Mouse (Mus musculus): Measurements from ENCODE around the gene Pank2. TPM values are rescaled to one million over a fixed set of nuclear protein-coding genes. Genes with fewer than 3 reads are reported as not detected.
A peak's percentile ranks its signal among the peaks of the same experiment; 100 is the strongest.
"Not testable (repeated sequence)": the region's sequence is repeated elsewhere in the genome, so short reads cannot be mapped to it uniquely, and the experiment has no call there.

The Pank2 gene
- polyA plus RNA-seq, 1 experiment from 2014 or later: 36.7 TPM

DNA sequence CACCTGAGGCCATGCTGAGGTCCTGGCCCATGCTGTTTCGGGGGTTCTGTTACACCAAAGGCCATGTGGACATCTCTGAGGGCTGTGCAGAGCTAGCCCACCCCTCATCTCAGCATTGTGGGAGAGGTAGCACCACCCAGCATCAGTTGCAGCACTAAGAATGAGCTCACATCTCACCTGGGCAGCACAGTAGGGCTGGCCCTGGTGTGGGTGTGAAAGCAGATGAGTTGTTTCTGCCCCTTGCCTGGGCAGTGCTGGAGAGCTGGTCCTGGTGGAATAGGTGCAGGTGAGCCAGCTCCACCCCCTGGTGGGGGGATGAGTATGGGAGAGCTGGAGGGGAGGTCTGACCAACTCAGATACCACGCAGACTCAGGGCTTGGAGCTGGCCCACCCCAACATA is 53.9 kb downstream of the Pank2 start:
- H3K4me1 ChIP-seq (replicated peaks; ENCODE audit: insufficient read depth, low read length): no peaks in the 10 kb centered on the region
- no peaks in the 10 kb centered on the region for H3K36me3 ChIP-seq (ENCODE audit: insufficient read depth, low read length)
- H3K27ac ChIP-seq: no peak overlapping the region
- WGBS: 89% methylated on average over 2 of the region's 2 CpGs
- H3K9ac ChIP-seq (ENCODE audit: low read depth, low read length): no peak overlapping the region
- ATAC-seq (replicated peaks; ENCODE audit: low FRiP score, low read depth) (no peak), DNase-seq (ENCODE audit: low spot score) (no peak)
- no peak for TF ChIP-seq CTCF (IDR thresholded peaks at IDR 0.05; ENCODE audit: low read depth)
- H3K4me3 ChIP-seq (replicated peaks; ENCODE audit: low read depth, low read length): no peak overlapping the region
- H3K4me2 ChIP-seq (ENCODE audit: low read length): no peak overlapping the region
- no peaks in the 10 kb centered on the region for H3K9me3 ChIP-seq (replicated peaks; ENCODE audit: low read length)
- no peaks in the 10 kb centered on the region for H3K27me3 ChIP-seq (ENCODE audit: insufficient read depth, low read length)

- H3K27ac ChIP-seq: no peak overlapping the region
These were observed 57.1 kb downstream of the Pank2 start for GRCm38 (mm10) chr2:131319401-131319800.

DNA sequence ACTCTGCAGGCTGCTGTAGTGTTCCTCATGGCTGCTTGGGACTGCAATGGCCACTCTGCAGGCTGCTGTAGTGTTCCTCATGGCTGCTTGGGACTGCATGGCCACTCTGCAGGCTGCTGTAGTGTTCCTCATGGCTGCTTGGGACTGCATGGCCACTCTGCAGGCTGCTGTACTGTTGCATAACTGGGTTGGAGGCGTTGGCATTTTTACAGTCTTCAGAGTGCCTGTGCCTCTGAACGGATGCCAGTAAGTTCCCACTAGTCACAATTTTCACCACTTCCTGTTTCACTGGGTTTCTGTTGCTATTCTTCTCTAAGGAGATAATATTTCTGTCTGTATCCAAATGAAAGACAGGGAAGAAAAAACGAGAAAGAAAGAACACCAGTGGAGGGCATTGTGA is 58.9 kb downstream of the Pank2 start:
- DNase-seq (ENCODE audit: low spot score): peak; percentile 28

More at GRCm38 (mm10) chr2:131319401-131319800, 57.1 kb downstream of the Pank2 start:
- no peak overlapping the region for H3K9ac ChIP-seq (ENCODE audit: low read depth, low read length)
- no peaks in the 10 kb centered on the region for H3K36me3 ChIP-seq (ENCODE audit: insufficient read depth, low read length)
- no peak for TF ChIP-seq CTCF (IDR thresholded peaks at IDR 0.05; ENCODE audit: low read depth)
- WGBS: 89% methylated on average over 6 of the region's 6 CpGs
- H3K4me3 ChIP-seq (replicated peaks; ENCODE audit: low read depth, low read length): no peak overlapping the region
- no peaks in the 10 kb centered on the region for H3K27me3 ChIP-seq (ENCODE audit: insufficient read depth, low read length)
- no peak overlapping the region for H3K4me2 ChIP-seq (ENCODE audit: low read length)
- H3K9me3 ChIP-seq (replicated peaks; ENCODE audit: low read length): no peaks in the 10 kb centered on the region
- DNase-seq (ENCODE audit: low spot score) (no peak), ATAC-seq (replicated peaks; ENCODE audit: low FRiP score, low read depth) (no peak)
- no peaks in the 10 kb centered on the region for H3K4me1 ChIP-seq (replicated peaks; ENCODE audit: insufficient read depth, low read length)

DNA sequence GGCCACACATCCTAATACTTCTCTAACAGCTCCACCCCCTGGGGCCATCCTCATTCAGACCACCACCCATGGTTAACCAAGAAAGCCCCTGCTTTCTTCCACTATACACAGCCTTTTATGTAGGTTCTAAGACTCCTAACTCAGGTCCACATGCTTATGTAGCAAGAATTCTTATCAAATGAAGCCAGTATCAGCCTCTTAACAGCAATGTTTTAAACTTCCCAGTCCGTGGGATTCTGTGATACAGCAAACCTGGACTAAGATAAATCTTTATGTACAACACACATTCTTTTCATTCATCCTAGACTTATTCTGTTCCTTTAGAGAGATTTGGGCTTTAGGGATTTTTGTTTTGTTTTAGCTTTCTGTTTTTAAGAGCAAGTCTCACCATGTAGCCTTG is 61.4 kb downstream of the Pank2 start:
- Histone ChIP-seq H3K36me3 (ENCODE audit: insufficient read depth, low read length) (no peaks in the 10 kb centered on the region), H3K4me1 (replicated peaks; ENCODE audit: insufficient read depth, low read length) (no peaks in the 10 kb centered on the region), H3K4me2 (ENCODE audit: low read length) (no peak overlapping the region), H3K9me3 (replicated peaks; ENCODE audit: low read length) (no peaks in the 10 kb centered on the region), H3K27me3 (ENCODE audit: insufficient read depth, low read length) (no peaks in the 10 kb centered on the region), H3K27ac (no peak overlapping the region), H3K4me3 (replicated peaks; ENCODE audit: low read depth, low read length) (no peak overlapping the region), H3K9ac (ENCODE audit: low read depth, low read length) (no peak overlapping the region)
- DNase-seq (ENCODE audit: low spot score) (no peak), ATAC-seq (replicated peaks; ENCODE audit: low FRiP score, low read depth) (no peak)
- 61% methylated on average over 1 of the region's 1 CpGs for WGBS
- no peak for TF ChIP-seq CTCF (IDR thresholded peaks at IDR 0.05; ENCODE audit: low read depth)

More for the DNA sequence above, 58.9 kb downstream of the Pank2 start:
- H3K36me3 ChIP-seq (ENCODE audit: insufficient read depth, low read length); H3K9me3 ChIP-seq (replicated peaks; ENCODE audit: low read length); H3K9ac ChIP-seq (ENCODE audit: low read depth, low read length); ATAC-seq (replicated peaks; ENCODE audit: low FRiP score, low read depth); H3K4me2 ChIP-seq (ENCODE audit: low read length); H3K27me3 ChIP-seq (ENCODE audit: insufficient read depth, low read length); H3K4me3 ChIP-seq (replicated peaks; ENCODE audit: low read depth, low read length); H3K27ac ChIP-seq; H3K4me1 ChIP-seq (replicated peaks; ENCODE audit: insufficient read depth, low read length): not testable (repeated sequence)
- WGBS: 33% methylated on average over 3 of the region's 3 CpGs

GRCm38 (mm10) chr2:131326044-131326443 is 63.7 kb downstream of the Pank2 start:
- Histone ChIP-seq H3K9ac (ENCODE audit: low read depth, low read length) (no peak overlapping the region), H3K36me3 (ENCODE audit: insufficient read depth, low read length) (no peaks in the 10 kb centered on the region), H3K4me1 (replicated peaks; ENCODE audit: insufficient read depth, low read length) (no peaks in the 10 kb centered on the region), H3K27me3 (ENCODE audit: insufficient read depth, low read length) (no peaks in the 10 kb centered on the region), H3K9me3 (replicated peaks; ENCODE audit: low read length) (no peaks in the 10 kb centered on the region), H3K27ac (no peak overlapping the region), H3K4me2 (ENCODE audit: low read length) (no peak overlapping the region), H3K4me3 (replicated peaks; ENCODE audit: low read depth, low read length) (no peak overlapping the region)
- no peak for TF ChIP-seq CTCF (IDR thresholded peaks at IDR 0.05; ENCODE audit: low read depth)
- no peak for DNase-seq (ENCODE audit: low spot score)
- 72% methylated on average over 3 of the region's 3 CpGs for WGBS
- no peak for ATAC-seq (replicated peaks; ENCODE audit: low FRiP score, low read depth)

DNA sequence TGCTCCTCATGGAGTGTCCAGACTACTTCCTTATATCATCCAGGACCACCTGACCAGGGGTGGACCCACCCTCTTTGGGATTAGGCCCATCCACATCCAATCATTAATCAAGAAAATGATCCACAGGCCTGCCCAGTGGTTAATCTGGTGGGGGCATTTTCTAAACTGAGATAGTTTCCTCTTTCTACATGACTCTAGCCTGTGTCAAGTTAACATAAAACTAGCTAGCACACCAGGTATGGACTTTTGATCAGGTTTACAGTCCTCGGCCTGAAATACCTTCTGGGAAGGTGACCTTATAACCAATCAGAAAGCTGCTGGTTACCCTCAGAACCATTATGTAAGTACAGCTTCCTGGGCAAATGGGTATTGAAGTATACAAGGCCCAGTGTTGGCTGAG is 66.7 kb downstream of the Pank2 start:
- Histone ChIP-seq H3K4me2 (ENCODE audit: low read length) (no peak overlapping the region), H3K27ac (no peak overlapping the region), H3K27me3 (ENCODE audit: insufficient read depth, low read length) (no peaks in the 10 kb centered on the region), H3K9ac (ENCODE audit: low read depth, low read length) (no peak overlapping the region), H3K36me3 (ENCODE audit: insufficient read depth, low read length) (no peaks in the 10 kb centered on the region), H3K4me3 (replicated peaks; ENCODE audit: low read depth, low read length) (no peak overlapping the region), H3K4me1 (replicated peaks; ENCODE audit: insufficient read depth, low read length) (no peaks in the 10 kb centered on the region), H3K9me3 (replicated peaks; ENCODE audit: low read length) (no peaks in the 10 kb centered on the region)
- no peak for TF ChIP-seq CTCF (IDR thresholded peaks at IDR 0.05; ENCODE audit: low read depth)
- DNase-seq (ENCODE audit: low spot score) (no peak), ATAC-seq (replicated peaks; ENCODE audit: low FRiP score, low read depth) (no peak)
- WGBS: 78% methylated on average over 1 of the region's 1 CpGs

GRCm38 (mm10) chr2:131330548-131330947 is 68.3 kb downstream of the Pank2 start:
- Histone ChIP-seq H3K27me3 (ENCODE audit: insufficient read depth, low read length) (no peaks in the 10 kb centered on the region), H3K4me1 (replicated peaks; ENCODE audit: insufficient read depth, low read length) (no peaks in the 10 kb centered on the region), H3K4me2 (ENCODE audit: low read length) (no peak overlapping the region), H3K9me3 (replicated peaks; ENCODE audit: low read length) (no peaks in the 10 kb centered on the region), H3K4me3 (replicated peaks; ENCODE audit: low read depth, low read length) (no peak overlapping the region), H3K36me3 (ENCODE audit: insufficient read depth, low read length) (no peaks in the 10 kb centered on the region), H3K27ac (no peak overlapping the region), H3K9ac (ENCODE audit: low read depth, low read length) (no peak overlapping the region)
- WGBS: 80% methylated on average over 3 of the region's 3 CpGs
- ATAC-seq (replicated peaks; ENCODE audit: low FRiP score, low read depth): no peak
- no peak for DNase-seq (ENCODE audit: low spot score)
- no peak for TF ChIP-seq CTCF (IDR thresholded peaks at IDR 0.05; ENCODE audit: low read depth)
